Mouse (Mus musculus): Measurements from ENCODE around the gene Apoc4.
A peak's percentile ranks its signal among the peaks of the same experiment; 100 is the strongest.
"Not testable (repeated sequence)": the region's sequence is repeated elsewhere in the genome, so short reads cannot be mapped to it uniquely, and the experiment has no call there.

The Apoc4 gene

GRCm38 (mm10) chr7:19698907-19699826, 17.9 kb upstream of the Apoc4 start, which contains the start of gene Apoe:
TSS of gene Apoe (minus strand) at chr7:19699188.
- DNase-seq, result peak; percentile 56

- DNase-seq, result peak; percentile 57
Observed at GRCm38 (mm10) chr7:19697949-19698906, 16.9 kb upstream of the Apoc4 start.

DNA sequence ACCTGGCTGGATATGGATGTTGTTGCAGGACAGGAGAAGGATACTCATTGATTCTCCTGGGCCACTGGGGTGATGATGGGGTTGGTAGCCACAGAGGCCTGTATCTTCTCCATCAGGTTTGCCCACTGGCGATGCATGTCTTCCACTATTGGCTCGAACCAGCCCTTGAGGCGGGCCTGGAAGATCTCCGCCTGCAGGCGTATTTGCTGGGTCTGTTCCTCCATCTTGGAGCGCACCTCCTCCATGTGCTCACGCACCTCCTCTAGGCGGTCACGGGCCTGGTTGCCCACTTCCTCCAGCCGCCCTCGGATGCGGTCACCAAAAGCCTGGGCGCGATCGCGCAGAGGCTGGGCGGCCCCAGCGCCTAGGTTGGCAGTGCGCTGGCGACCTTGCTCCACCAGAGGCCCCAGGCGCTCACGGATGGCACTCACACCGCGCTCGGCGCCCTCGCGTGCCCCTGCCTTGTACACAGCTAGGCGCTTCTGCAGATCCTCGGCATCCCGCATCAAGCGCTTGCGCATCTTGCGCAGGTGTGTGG, 15.1 kb upstream of the Apoc4 start:
- DNase-seq, result no peak

DNA sequence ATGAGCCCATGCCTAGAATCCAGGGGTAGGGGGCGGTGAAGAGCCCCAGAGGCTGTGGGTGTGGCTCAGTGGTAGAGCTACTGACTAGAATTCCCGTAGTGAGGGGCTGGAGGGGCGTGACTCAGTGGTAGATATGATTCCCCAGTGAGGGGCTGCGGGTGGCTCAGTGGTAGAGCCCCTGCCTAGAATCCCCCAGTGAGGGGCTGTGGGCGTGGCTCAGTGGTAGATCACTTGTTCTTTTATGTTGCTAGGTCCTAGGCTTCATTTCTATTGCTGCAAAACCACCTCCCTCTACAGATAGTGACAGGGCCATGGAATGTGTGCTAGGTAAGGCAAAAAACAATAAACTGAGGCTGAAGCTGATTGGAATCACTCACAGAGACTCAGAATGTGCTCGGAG, 14.6 kb upstream of the Apoc4 start:
- DNase-seq, result no peak

DNA sequence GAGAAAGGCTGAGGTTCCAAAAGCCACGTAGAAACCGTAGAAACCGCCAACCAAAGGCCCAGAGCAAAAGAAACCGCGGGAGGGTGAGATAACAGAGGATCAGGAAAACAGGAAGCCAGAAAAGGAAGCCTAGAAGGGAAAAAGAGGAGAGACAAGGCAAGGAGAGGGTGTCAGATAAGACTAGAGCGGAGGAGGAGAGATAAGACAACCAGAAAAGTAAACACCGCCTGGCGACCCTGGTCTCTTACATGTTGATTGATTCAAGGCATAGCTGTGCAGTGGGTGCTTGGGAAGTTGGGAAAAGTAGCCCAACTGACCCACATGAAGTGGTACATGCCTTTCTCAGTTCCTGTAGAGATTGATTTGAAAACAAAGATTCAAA, 13.9 kb upstream of the Apoc4 start:
- DNase-seq, result no peak

DNA sequence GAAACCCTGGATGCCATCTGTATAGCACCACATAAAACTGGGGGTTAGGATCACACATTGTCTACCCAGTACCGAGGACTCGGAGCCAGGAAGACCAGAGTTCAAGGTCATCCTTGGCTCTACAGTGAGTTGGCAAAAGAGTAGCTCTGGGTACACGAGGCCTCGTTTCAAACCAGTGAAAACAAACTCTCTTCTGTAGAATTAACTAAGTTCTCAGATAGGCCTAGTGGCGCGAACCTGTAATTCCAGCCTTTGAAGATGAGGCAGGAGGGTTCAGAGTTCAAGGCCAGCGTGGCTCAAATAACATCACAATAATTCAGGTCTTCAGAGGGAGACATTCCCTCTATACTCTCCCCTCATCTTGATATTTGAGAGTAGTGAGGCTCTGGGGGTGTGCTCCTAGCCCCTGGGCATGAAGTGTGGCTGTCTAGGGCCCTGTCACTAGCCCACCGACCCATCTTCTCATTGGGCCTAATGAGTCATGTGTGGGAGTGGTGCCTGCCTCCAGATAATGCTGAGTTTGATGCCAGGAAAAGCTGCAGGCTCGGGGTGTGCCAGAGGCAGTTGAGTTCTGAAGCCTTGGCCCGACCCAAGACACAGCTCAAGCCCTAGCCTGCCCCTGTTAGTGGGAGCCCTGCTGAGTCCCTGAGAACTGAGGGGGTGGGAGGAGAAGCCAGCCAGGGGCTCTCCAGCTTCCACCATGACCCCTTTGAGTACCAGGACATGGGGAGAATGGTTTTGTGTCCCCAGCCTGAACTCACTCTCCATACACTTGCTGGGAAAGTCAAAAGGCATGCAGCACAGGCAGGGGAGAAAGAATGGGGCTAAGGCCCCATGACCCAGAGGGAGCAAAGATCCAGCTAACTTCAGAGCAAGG, 13.3 kb upstream of the Apoc4 start:
- no peak for DNase-seq

DNA sequence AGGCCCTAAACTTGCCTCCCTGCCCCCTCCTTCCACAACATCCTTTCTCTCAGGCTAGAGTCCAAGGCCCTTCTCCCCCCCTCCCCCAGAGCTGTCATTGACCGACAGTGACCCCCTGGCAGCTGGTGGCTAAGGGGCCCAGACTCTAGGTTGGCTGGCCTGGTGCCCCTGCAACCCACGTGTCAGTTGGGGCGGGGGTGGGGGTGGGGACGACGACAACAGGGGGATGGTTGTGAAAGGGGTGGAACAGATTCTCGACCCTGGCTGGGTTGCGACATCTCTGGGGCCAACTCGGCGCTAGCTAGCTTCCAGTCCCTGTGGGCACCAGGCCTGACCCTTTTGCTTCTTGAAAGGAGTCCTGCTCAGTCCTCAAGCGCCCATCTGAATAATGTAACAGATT, 12.1 kb upstream of the Apoc4 start:
- DNase-seq, result peak; percentile 38

GRCm38 (mm10) chr7:19691873-19692865, 10.9 kb upstream of the Apoc4 start, which contains the start of gene Apoc1:
TSS of gene Apoc1 (minus strand) at chr7:19692660.
- no peak for DNase-seq

GRCm38 (mm10) chr7:19691434-19691833, 10.2 kb upstream of the Apoc4 start:
- no peak for DNase-seq

- no peak for DNase-seq
Observed at GRCm38 (mm10) chr7:19690845-19691244, 9.6 kb upstream of the Apoc4 start.

GRCm38 (mm10) chr7:19688611-19689010, 7.3 kb upstream of the Apoc4 start:
- no peak for DNase-seq

DNA sequence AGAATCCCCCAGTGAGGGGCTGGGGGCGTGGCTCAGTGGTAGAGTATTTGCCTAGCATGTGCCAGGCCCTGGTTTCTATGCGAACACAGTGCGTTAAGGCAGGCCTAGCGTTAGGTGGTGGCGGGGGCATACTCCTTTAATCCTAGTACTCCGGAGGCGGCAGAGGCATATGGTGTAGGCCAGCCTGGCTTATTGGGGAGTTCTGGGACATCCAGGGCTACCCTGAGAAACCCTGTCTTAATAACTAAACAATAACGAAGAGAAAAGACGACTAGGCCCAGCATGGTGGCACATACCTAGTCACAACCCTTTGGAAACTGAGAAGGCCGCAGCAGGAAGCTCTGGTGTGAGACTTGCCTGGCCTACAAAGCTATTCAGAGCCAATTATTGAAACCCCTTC, 6.8 kb upstream of the Apoc4 start:
- no peak for DNase-seq

GRCm38 (mm10) chr7:19686927-19687583, 5.8 kb upstream of the Apoc4 start:
- DNase-seq, result not testable (repeated sequence)

DNA sequence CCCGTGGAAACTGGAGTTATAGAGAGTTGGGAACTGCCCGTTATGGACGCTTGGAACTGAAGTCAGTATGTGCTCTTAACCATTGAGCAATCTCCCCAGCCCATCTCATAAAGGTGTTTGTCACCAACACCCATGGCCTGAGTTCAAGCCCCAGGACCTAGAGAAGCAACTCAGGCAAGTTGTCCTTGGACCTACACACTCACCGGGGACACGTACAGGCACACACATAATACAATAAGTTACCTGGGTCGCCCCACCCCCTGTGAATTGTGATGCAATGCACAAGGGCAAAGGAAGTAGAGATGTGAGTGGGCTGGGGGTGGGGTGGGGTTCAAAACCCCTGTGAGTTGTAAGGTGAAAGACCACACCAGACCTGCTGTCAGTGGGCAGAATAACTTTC, 5.2 kb upstream of the Apoc4 start:
- no peak for DNase-seq

DNA sequence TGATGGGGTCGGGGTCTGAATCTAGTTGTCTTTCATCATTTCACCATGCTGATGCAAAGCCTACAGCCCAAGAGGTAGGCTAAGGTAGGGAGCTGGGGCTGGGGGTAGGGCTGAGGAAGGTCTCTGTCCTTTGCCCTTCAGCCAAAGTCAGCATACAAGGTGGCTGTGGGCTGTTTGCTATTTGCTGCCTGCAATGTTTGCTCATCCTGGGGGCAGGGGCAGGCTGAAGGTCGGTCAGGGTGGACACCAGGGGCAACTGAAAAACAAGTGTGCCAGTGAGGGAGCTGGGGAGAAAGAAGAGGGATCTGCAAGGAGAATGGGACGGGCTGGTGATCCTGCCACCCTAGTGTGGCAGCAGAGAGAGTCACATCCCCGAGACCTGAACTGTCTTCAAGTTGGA, 4.1 kb upstream of the Apoc4 start:
- DNase-seq, result no peak

GRCm38 (mm10) chr7:19683771-19684201, 2.5 kb upstream of the Apoc4 start:
- no peak for DNase-seq

DNA sequence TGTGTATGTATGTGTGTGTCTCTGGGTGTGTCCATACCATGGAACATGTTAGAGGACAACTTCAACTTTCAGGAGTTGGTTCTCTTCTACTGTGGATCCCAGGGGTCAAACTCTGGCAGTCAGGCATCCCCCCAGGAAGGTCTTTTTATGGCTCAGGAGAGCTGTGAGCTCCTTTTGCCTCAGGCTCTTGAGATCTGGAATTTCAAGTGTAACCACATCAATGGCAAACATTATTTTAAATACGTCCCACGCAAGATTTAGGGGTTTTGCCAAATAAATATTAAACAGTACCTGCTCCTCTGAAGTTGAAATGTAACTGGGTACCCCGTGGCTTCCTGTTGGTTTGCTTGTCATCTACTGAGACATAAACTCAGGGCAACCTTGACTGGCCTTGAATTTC, 1.7 kb upstream of the Apoc4 start:
- no peak for DNase-seq

- no peak for DNase-seq
Observed at GRCm38 (mm10) chr7:19680702-19681101, 577 bp downstream of the Apoc4 start.

GRCm38 (mm10) chr7:19678901-19679300, 2.4 kb downstream of the Apoc4 start:
- no peak for DNase-seq

DNA sequence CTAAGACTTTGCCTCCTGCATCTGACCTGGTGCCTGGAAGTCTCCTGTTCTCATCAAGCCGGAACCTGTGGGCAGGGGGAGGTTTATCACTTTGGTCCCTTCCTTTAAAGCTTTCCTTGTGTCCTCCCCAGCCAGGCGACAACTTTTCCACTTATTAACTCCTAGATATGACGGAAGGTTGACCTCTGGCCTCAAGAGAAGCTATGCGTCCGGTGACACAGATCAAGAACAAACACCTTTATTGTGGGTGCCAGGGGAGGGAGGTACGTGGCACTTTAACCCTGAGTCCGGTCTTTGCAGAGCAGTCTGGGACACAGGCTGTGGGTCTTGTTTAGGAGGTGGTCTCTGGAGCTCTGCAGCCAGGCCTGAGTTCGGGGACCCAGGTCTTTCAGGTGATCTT, 3.4 kb downstream of the Apoc4 start, which contains the start of gene Apoc2:
Apoc2 (minus strand) TSS at position 70 of the 400 bp plus-strand sequence.
- DNase-seq, result no peak
